ENCODE assay signal across 11 mouse cellular contexts in the genomic region with DNA sequence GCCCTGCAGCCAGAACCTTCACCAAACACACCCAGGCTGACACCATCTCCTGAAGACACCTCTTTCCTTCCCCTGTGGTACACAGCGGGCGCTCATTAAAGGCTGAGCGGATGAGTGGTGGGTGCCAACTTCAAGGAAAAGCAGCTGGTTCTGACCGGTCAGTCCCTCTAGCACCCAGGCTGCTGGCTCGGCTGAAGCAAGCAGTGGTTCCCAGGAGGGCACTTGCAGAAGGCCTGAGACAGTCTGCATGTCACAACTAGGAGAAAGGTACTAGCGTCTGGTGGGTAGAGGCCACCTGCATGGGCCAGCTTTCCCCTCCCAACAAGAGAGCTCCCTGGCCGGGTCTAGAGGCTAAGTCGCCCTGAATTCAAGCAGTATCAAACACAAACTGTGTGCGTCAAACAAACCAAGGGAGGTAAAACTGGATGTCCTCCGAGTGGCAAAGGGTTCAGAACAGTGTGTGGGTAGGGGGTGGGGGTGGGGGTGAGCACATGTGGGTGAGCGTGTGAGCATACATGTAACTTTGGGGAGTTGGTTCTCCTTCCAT. TPM values are rescaled to one million over a fixed set of nuclear protein-coding genes. Genes with fewer than 3 reads are reported as not detected.
DNase-seq lines count a peak whose midpoint lies in the region; ATAC-seq and TF ChIP-seq lines count a peak whose summit lies in the region.
"Had no signal": no experiment of that assay in that cellular context is flagged by ENCODE, and none has a peak within 500 bp of the region (broad histone marks: within the 10 kb centered on the region; RNA-seq: fewer than 3 reads in every experiment).

No protein-coding gene starts in this region.

- H3K4me1 ChIP-seq in forebrain, postnatal 0 days (ENCODE audit: insufficient read depth), result peaks cover 24% of the 10 kb centered on the region; the same call in 1 of the 2 replicates
- peaks cover 82% of the 10 kb centered on the region for H3K4me1 ChIP-seq in forebrain, embryonic 13.5 days
- H3K4me1 ChIP-seq in lung, embryonic 16.5 days (replicated peaks; ENCODE audit: control insufficient read depth, insufficient read depth, low read length), result peaks cover 52% of the 10 kb centered on the region
- peaks cover 58% of the 10 kb centered on the region for H3K4me1 ChIP-seq in intestine, embryonic 15.5 days (replicated peaks)
- H3K4me1 ChIP-seq in stomach, postnatal 0 days (replicated peaks; ENCODE audit: control insufficient read depth, insufficient read depth), result peaks cover 8% of the 10 kb centered on the region; the same call in 1 of the 2 replicates

- H3K4me3 ChIP-seq in forebrain, postnatal 0 days (ENCODE audit: low read depth, low read length), result no peak overlapping the region
- no peak overlapping the region for H3K4me3 ChIP-seq in forebrain, embryonic 13.5 days
- H3K4me3 ChIP-seq in lung, embryonic 16.5 days (ENCODE audit: low read length), result no peak overlapping the region
- no peak overlapping the region for H3K4me3 ChIP-seq in intestine, embryonic 15.5 days (replicated peaks)
- peak overlapping the region; percentile 3; the same call in 1 of the 2 replicates for H3K4me3 ChIP-seq in stomach, postnatal 0 days (ENCODE audit: low read depth, low read length)

- ATAC-seq in forebrain, postnatal 0 days, result no peak
- no peak for ATAC-seq in forebrain, embryonic 13.5 days
- no peak for ATAC-seq in lung, embryonic 16.5 days (ENCODE audit: low read depth)
- ATAC-seq in intestine, embryonic 15.5 days, result no peak
- no peak for ATAC-seq in stomach, postnatal 0 days (ENCODE audit: low FRiP score, low TSS enrichment)

- peak overlapping the region; percentile 19 for H3K4me2 ChIP-seq in forebrain, postnatal 0 days (ENCODE audit: low read depth)
- H3K4me2 ChIP-seq in forebrain, embryonic 13.5 days, result no peak overlapping the region; the same call in 1 of the 2 replicates
- H3K4me2 ChIP-seq in lung, embryonic 16.5 days (ENCODE audit: low read depth, low read length), result peak overlapping the region; percentile 5
- H3K4me2 ChIP-seq in intestine, embryonic 15.5 days (replicated peaks), result peak overlapping the region; percentile 12
- 0 out of 2 replicates have a peak overlapping the region, but pooled peaks have one; percentile 17 for H3K4me2 ChIP-seq in stomach, postnatal 0 days (replicated peaks; ENCODE audit: low read depth)

- H3K9ac ChIP-seq in forebrain, postnatal 0 days, result no peak overlapping the region
- H3K9ac ChIP-seq in forebrain, embryonic 13.5 days, result no peak overlapping the region; the same call in 1 of the 2 replicates
- peak overlapping the region; percentile 26; the same call in 1 of the 2 replicates for H3K9ac ChIP-seq in lung, embryonic 16.5 days (ENCODE audit: low read length)
- H3K9ac ChIP-seq in intestine, embryonic 15.5 days, result 0 out of 2 replicates have a peak overlapping the region, but pooled peaks have one; percentile 1
- H3K9ac ChIP-seq in stomach, postnatal 0 days (ENCODE audit: low read length), result no peak overlapping the region

- H3K36me3 ChIP-seq in forebrain, postnatal 0 days (ENCODE audit: insufficient read depth), result no peaks in the 10 kb centered on the region
- no peaks in the 10 kb centered on the region for H3K36me3 ChIP-seq in forebrain, embryonic 13.5 days (ENCODE audit: poor library complexity, severe bottlenecking)
- no peaks in the 10 kb centered on the region for H3K36me3 ChIP-seq in lung, embryonic 16.5 days (ENCODE audit: control insufficient read depth, insufficient read depth, low read length)
- H3K36me3 ChIP-seq in intestine, embryonic 15.5 days, result no peaks in the 10 kb centered on the region
- H3K36me3 ChIP-seq in stomach, postnatal 0 days (ENCODE audit: control insufficient read depth, insufficient read depth, low read length), result no peaks in the 10 kb centered on the region

- 72% methylated on average over 11 of the region's 11 CpGs for whole genome bisulfite sequencing in forebrain, postnatal 0 days
- WGBS in forebrain, embryonic 13.5 days, result 78% methylated on average over 11 of the region's 11 CpGs
- WGBS in lung, embryonic 16.5 days, result 70% methylated on average over 11 of the region's 11 CpGs
- 78% methylated on average over 11 of the region's 11 CpGs for WGBS in intestine, embryonic 15.5 days
- 76% methylated on average over 11 of the region's 11 CpGs for whole genome bisulfite sequencing in stomach, postnatal 0 days

- no peak for DNase-seq in forebrain, postnatal 0 days
- no peak for DNase-seq in lung, postnatal 10 days
- DNase-seq in stomach, postnatal 0 days (ENCODE audit: low spot score), result no peak
- DNase-seq in thymus, adult 18-20 months, result no peak
- DNase-seq in urinary bladder, postnatal 25 days (ENCODE audit: low spot score), result no peak
- DNase-seq: cerebellum, adult 11-12 months; kidney, postnatal 36 days had no signal

- no peak overlapping the region for H3K27ac ChIP-seq in forebrain, postnatal 0 days (ENCODE audit: low read depth, low read length)
- no peak overlapping the region for H3K27ac ChIP-seq in forebrain, embryonic 13.5 days
- no peak overlapping the region for H3K27ac ChIP-seq in lung, embryonic 16.5 days (ENCODE audit: low read length)
- H3K27ac ChIP-seq in intestine, embryonic 15.5 days, result no peak overlapping the region
- peak overlapping the region; percentile 53 for H3K27ac ChIP-seq in stomach, postnatal 0 days (replicated peaks)

- no peak for TF ChIP-seq CTCF in forebrain, postnatal 0 days (IDR thresholded peaks at IDR 0.05; ENCODE audit: low read depth)
- TF ChIP-seq CTCF in stomach, postnatal 0 days (IDR thresholded peaks at IDR 0.05; ENCODE audit: low read depth), result no peak

- no peaks in the 10 kb centered on the region for H3K9me3 ChIP-seq in forebrain, postnatal 0 days (ENCODE audit: low read length)
- H3K9me3 ChIP-seq in forebrain, embryonic 13.5 days (replicated peaks), result no peaks in the 10 kb centered on the region
- no peaks in the 10 kb centered on the region for H3K9me3 ChIP-seq in lung, embryonic 16.5 days (ENCODE audit: control insufficient read depth, low read length)
- no peaks in the 10 kb centered on the region for H3K9me3 ChIP-seq in intestine, embryonic 15.5 days
- H3K9me3 ChIP-seq in stomach, postnatal 0 days (ENCODE audit: control insufficient read depth, low read length), result no peaks in the 10 kb centered on the region

- no peaks in the 10 kb centered on the region for H3K27me3 ChIP-seq in forebrain, postnatal 0 days (ENCODE audit: insufficient read depth, low read length)
- no peaks in the 10 kb centered on the region for H3K27me3 ChIP-seq in forebrain, embryonic 13.5 days
- no peaks in the 10 kb centered on the region for H3K27me3 ChIP-seq in lung, embryonic 16.5 days (ENCODE audit: control insufficient read depth, insufficient read depth, low read depth, low read length)
- no peaks in the 10 kb centered on the region for H3K27me3 ChIP-seq in intestine, embryonic 15.5 days (replicated peaks)
- no peaks in the 10 kb centered on the region for H3K27me3 ChIP-seq in stomach, postnatal 0 days (ENCODE audit: control insufficient read depth, insufficient read depth, low read length)

- TF ChIP-seq EP300 in stomach, postnatal 0 days (optimal IDR thresholded peaks at IDR 0.05), result no peak

RNA-seq across cellular contexts. Expression of a gene that starts 3.9 kb away (rescaled TPM):
- 6.9 and 8.5 TPM in 2 replicates for total RNA-seq in forebrain, postnatal 0 days (2014; rRNA removed)
- polyA plus RNA-seq in forebrain, postnatal 0 days (2015; fragmentation: Nextera tagmentation; extraction: Ambion mirVana), result 2.5 and 3.1 TPM in 2 replicates
- polyA plus RNA-seq in forebrain, embryonic 13.5 days (2015; fragmentation: Nextera tagmentation; extraction: Ambion mirVana), result 4.6 and 5.3 TPM in 2 replicates
- polyA plus RNA-seq in lung, embryonic 16.5 days (2015; fragmentation: Nextera tagmentation; extraction: Ambion mirVana), result 7.0 and 7.5 TPM in 2 replicates
- 5.6 and 5.9 TPM in 2 replicates for polyA plus RNA-seq in intestine, embryonic 15.5 days (2015; fragmentation: Nextera tagmentation; extraction: Ambion mirVana)
- 6.1 and 7.0 TPM in 2 replicates for polyA plus RNA-seq in stomach, postnatal 0 days (2015; fragmentation: Nextera tagmentation; extraction: Ambion mirVana)

RNA-seq across cellular contexts. Expression of a gene that starts 53.7 kb away (rescaled TPM):
- 0.52 TPM in 1 of 2 replicates, not detected in the other for total RNA-seq in forebrain, postnatal 0 days (2014; rRNA removed)
- 0.44 and 0.45 TPM in 2 replicates for polyA plus RNA-seq in forebrain, postnatal 0 days (2015; fragmentation: Nextera tagmentation; extraction: Ambion mirVana)
- polyA plus RNA-seq in forebrain, embryonic 13.5 days (2015; fragmentation: Nextera tagmentation; extraction: Ambion mirVana), result not detected in 2 replicates
- polyA plus RNA-seq in lung, embryonic 16.5 days (2015; fragmentation: Nextera tagmentation; extraction: Ambion mirVana), result 0.55 and 1.8 TPM in 2 replicates
- polyA plus RNA-seq in intestine, embryonic 15.5 days (2015; fragmentation: Nextera tagmentation; extraction: Ambion mirVana), result 0.55 and 0.95 TPM in 2 replicates
- 4.6 and 5.0 TPM in 2 replicates for polyA plus RNA-seq in stomach, postnatal 0 days (2015; fragmentation: Nextera tagmentation; extraction: Ambion mirVana)
- total RNA-seq: left cerebral cortex, postnatal 25 days had no signal

Comparison
In these comparisons a context has a peak if more than half of its experiments do, and no peak if none do; other contexts are left out.
1. H3K9ac ChIP-seq: peak in lung, embryonic 16.5 days (single experiment) and intestine, embryonic 15.5 days (single experiment); none in forebrain, postnatal 0 days (single experiment), forebrain, embryonic 13.5 days (single experiment) and stomach, postnatal 0 days (single experiment).